Mouse (Mus musculus) bone marrow, adult 2 months (tissue): ENCODE measurements at regions not wholly inside any gene's neighbourhood (a gene's known extent, or its start where the extent isn't known, plus 50 kb on each side); places are given as distances from the start of the nearest gene placed in this dataset.

ENCODE experiments used
- CTCF ChIP-seq: fragments of 200-500 bp; IDR thresholded peaks from 2 replicates; pipeline ENCODE4 v1.5.1; 2011; ENCODE audit warnings: low read length, control low read depth; ENCODE audit not compliant: control insufficient read depth, insufficient read depth
- POLR2A ChIP-seq: fragments of 200-500 bp; IDR thresholded peaks from 2 replicates; pipeline ENCODE4 v1.6.1; 2011; ENCODE audit warnings: low read depth, mild to moderate bottlenecking, control low read depth, low read length, borderline replicate concordance; ENCODE audit not compliant: control insufficient read depth

GRCm38 (mm10) chr1:157047751-157048200, 60.7 kb downstream of the Tex35 start:
- TF ChIP-seq CTCF (no peak), POLR2A (no peak)
